Mouse (Mus musculus) left cerebral cortex, postnatal 14 days (tissue): Measurements from ENCODE around the gene Xpo6. TPM values are rescaled to one million over a fixed set of nuclear protein-coding genes. Genes with fewer than 3 reads are reported as not detected.

Source experiments
- DNase-seq, 2 experiments: peaks; one replicate each; pipeline ENCODE4 v3.0.0; 2021 to 2022; ENCODE audit warnings: low spot score in 2 of 2, mixed read lengths in 1 of 2
- intact Hi-C: fragments of 180-260 bp; cut with DNase I; formaldehyde crosslinking; loops from one replicate; pipeline ENCODE4 v1.15.1; 2025
- total RNA-seq, 2 experiments: library from RNA; stranded (reverse); gene quantifications; 2 replicates each; pipeline ENCODE4 v1.2.3; 2021

The Xpo6 gene
- total RNA-seq, 2 experiments from 2014 or later: 97.8 to 106 TPM

DNA sequence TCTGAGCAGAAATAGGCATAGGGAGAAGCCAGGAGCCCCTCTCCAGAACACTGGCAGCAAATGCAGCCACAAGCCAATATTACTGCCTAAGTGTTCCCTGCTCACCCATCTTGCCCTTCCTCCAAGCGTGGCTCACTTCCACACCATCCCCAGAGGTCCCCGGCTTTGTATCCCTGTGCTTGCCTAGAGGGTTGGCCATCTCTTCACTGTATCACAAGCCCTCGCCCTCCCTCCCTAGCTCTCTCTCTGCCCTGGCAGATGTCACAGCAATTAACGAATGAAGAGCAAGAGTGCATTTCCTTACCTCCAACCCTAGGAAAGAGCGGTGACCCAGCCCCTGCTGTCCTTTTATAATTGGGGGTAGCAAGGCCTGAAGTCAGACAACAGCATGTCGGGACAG, 148.4 kb downstream of the Xpo6 start:
- intact Hi-C loops: no loop called here
- no peak for DNase-seq

Other genes with a start within 250 kb of the Xpo6 start
- gene Gsg1l, start 118.1 kb downstream of the Xpo6 start, total RNA-seq: 10 to 100 TPM; 51.7 to 54.5 TPM
- gene Sbk1, start 72.1 kb upstream of the Xpo6 start, total RNA-seq: 10 to 100 TPM; 94.8 to 95.4 TPM
- under 1 TPM; 0.30 to 0.33 TPM for gene Lat, start 169.1 kb upstream of the Xpo6 start, total RNA-seq
- 10 to 100 TPM; 83.2 to 86.3 TPM for gene Spns1, start 176.9 kb upstream of the Xpo6 start, total RNA-seq
- gene Nfatc2ip, start 196.2 kb upstream of the Xpo6 start, total RNA-seq: 1 to 10 TPM; 5.1 to 7.4 TPM
- not detected for gene Cd19, start 214.4 kb upstream of the Xpo6 start, total RNA-seq
- gene Rabep2, start 228.3 kb upstream of the Xpo6 start, total RNA-seq: 10 to 100 TPM; 11.4 to 12.6 TPM